Mouse (Mus musculus) stomach, embryonic 16.5 days (tissue): ENCODE results near the gene Adh7. TPM values are rescaled to one million over a fixed set of nuclear protein-coding genes. Genes with fewer than 3 reads are reported as not detected.

Source experiments
- ATAC-seq: fragments of 200-750 bp; cut with Nextera tagmentation; 2 replicates; pipeline ENCODE4 v1.8.0; 2017; ENCODE audit warnings: moderate number of reproducible peaks, moderate TSS enrichment; ENCODE audit not compliant: insufficient read depth, low FRiP score
- H3K27ac ChIP-seq: fragments of 300-500 bp; sonication (generic); 2 replicates; pipeline ENCODE4 v1.5.1; 2014; ENCODE audit warnings: low read length
- H3K27me3 ChIP-seq: fragments of 300-500 bp; sonication (generic); 2 replicates; pipeline ENCODE4 v1.6.1; 2014; ENCODE audit warnings: low read length, control low read depth, mixed read lengths; ENCODE audit not compliant: control insufficient read depth, insufficient read depth
- H3K36me3 ChIP-seq: fragments of 300-500 bp; sonication (generic); 2 replicates; pipeline ENCODE4 v1.6.1; 2014; ENCODE audit warnings: low read length; ENCODE audit not compliant: control insufficient read depth, insufficient read depth
- H3K4me1 ChIP-seq: fragments of 300-500 bp; sonication (generic); 2 replicates; pipeline ENCODE4 v1.6.1; 2014; ENCODE audit warnings: low read length, control low read depth, mixed read lengths; ENCODE audit not compliant: control insufficient read depth, insufficient read depth
- H3K4me2 ChIP-seq: fragments of 300-500 bp; sonication (generic); 2 replicates; pipeline ENCODE4 v1.6.1; 2014; ENCODE audit warnings: low read depth, low read length, mixed read lengths
- H3K4me3 ChIP-seq: fragments of 300-500 bp; sonication (generic); replicated peaks from 2 replicates; pipeline ENCODE4 v1.5.1; 2014; ENCODE audit warnings: mild to moderate bottlenecking, low read length
- H3K9ac ChIP-seq: fragments of 300-500 bp; sonication (generic); 2 replicates; pipeline ENCODE4 v1.6.1; 2014; ENCODE audit warnings: low read length
- H3K9me3 ChIP-seq: fragments of 300-500 bp; sonication (generic); replicated peaks from 2 replicates; pipeline ENCODE4 v1.6.1; 2016; ENCODE audit warnings: low read length, control low read depth; ENCODE audit not compliant: control insufficient read depth
- WGBS: fragments of 180-500 bp; shearing (Covaris S2); extraction: QIAGEN DNeasy Blood & Tissue Kit; methylation state at CpG from one replicate; pipeline ENCODE4 v1.1.7; 2014; 5-methylcytosine and 5-hydroxymethylcytosine counted together
- polyA plus RNA-seq: library from polyadenylated mRNA; unstranded; fragments of >200 nt; fragmentation: Nextera tagmentation; extraction: Ambion mirVana; gene quantifications from 2 replicates; pipeline ENCODE4 v1.2.1, GENCODE M21; 2015

The Adh7 gene
- polyA plus RNA-seq, 1 experiment from 2014 or later: 0.79 TPM

DNA sequence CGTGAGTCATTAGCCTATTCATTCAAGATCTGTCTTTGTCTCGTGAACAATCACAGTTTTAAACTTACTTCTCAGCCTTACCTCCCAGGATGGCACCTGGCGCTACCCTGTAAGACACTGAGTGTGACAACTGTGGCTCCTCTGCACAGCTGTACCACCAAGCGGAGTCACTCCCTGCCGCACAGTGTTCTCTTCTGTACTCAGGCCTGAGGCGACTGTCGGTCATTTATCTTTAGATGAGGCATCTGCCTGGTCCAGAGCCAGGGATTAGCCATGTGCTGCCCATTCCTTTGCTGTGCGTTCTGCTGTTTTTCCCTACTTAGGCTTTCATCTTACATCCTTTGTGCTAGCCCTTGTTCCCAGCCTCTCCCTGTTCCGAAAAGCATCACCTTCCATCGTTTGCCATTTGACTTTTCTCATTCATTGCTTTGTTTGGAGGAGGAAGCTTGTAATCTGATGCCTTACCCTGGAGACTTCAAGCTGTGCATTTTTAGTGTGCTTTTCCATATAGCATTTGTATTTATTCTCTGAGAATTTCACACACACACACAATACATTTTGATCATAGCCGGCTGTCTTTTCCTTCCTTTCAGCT is 2.1 kb upstream of the Adh7 start:
- H3K9me3 ChIP-seq: no peaks in the 10 kb centered on the region
- no peak overlapping the region for H3K4me3 ChIP-seq
- H3K4me2 ChIP-seq: no peak overlapping the region
- H3K9ac ChIP-seq: no peak overlapping the region
- ATAC-seq: 0 out of 2 replicates have a peak, but pooled peaks have one; percentile 44
- H3K36me3 ChIP-seq: no peaks in the 10 kb centered on the region
- 37% methylated on average over 11 of the region's 11 CpGs for WGBS
- peaks cover 6% of the 10 kb centered on the region; the same call in 1 of the 2 replicates for H3K4me1 ChIP-seq
- H3K27me3 ChIP-seq: no peaks in the 10 kb centered on the region
- H3K27ac ChIP-seq: no peak overlapping the region

DNA sequence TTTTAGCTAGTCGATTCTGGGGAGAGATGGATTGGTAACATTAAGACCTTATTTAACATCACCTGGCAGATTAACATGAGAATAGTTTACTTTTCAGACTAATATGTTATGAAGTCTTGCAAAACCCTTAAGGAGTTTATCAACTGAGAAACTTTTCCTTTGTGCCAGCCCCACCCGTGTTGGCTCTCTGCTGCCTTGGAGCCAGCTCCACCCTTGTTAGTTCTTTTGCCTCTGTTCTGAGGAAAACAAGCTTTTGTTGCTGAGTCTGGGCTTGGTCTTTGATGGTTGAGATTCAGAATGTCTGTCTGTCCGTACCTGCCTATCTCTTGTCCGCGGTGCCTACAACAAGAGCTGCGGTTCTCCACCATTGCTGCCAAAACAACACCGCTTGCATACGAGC is 1.5 kb upstream of the Adh7 start:
- Histone ChIP-seq H3K9me3 (no peaks in the 10 kb centered on the region), H3K4me1 (peaks cover 6% of the 10 kb centered on the region; the same call in 1 of the 2 replicates), H3K36me3 (no peaks in the 10 kb centered on the region), H3K4me2 (no peak overlapping the region), H3K27ac (peak overlapping the region; percentile 15; the same call in 1 of the 2 replicates), H3K9ac (no peak overlapping the region), H3K4me3 (no peak overlapping the region), H3K27me3 (no peaks in the 10 kb centered on the region)
- no peak; the same call in 1 of the 2 replicates for ATAC-seq
- WGBS: 56% methylated on average over 8 of the region's 8 CpGs

DNA sequence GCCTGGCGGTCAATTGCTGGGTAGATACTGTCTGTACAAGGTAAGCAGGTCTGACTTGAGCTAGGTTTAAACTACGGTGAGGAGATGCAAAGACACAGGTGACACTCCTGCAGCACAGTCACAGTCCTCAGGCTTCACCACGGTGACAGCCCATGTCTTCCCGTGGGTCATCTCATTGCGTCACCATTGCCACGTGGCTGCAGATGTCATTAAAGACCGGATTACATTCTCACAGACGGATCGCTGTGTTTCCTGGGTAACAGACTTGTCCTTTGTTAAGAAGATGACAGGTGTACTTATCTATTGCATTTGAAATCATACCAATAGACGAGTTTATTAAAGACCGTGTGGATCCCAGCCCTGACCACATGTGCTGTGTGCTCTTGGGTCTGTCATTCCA is 3.6 kb downstream of the Adh7 start:
- H3K4me3 ChIP-seq: no peak overlapping the region
- no peak for ATAC-seq
- H3K4me2 ChIP-seq: no peak overlapping the region
- H3K9me3 ChIP-seq: no peaks in the 10 kb centered on the region
- no peak overlapping the region for H3K27ac ChIP-seq
- H3K27me3 ChIP-seq: no peaks in the 10 kb centered on the region
- no peaks in the 10 kb centered on the region for H3K4me1 ChIP-seq
- 86% methylated on average over 11 of the region's 11 CpGs for WGBS
- H3K36me3 ChIP-seq: no peaks in the 10 kb centered on the region
- no peak overlapping the region for H3K9ac ChIP-seq

DNA sequence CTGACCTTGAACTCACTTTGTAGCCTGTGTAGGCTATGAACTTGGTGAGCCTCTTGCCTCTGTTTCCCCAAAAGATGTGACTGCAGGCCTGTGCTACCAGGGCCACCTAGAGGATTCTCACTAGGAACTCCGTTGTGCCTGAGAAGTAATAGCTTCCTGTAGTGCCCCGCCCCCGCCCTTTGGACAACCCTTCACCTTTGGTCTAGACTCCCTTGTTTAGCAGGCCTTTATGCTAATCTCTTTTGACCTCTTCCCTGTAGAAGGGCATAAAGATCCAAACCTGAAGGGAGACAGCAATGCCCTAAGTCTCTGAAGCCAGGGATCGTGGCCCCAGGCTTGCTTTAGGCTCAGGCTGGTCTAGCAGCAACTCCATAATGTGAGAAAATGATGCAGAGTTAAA is 5.0 kb downstream of the Adh7 start:
- no peaks in the 10 kb centered on the region for H3K4me1 ChIP-seq
- no peak overlapping the region for H3K4me3 ChIP-seq
- no peak overlapping the region for H3K27ac ChIP-seq
- no peak for ATAC-seq
- H3K4me2 ChIP-seq: no peak overlapping the region
- no peaks in the 10 kb centered on the region for H3K9me3 ChIP-seq
- 65% methylated on average over 4 of the region's 4 CpGs for WGBS
- no peaks in the 10 kb centered on the region for H3K27me3 ChIP-seq
- H3K36me3 ChIP-seq: no peaks in the 10 kb centered on the region
- no peak overlapping the region for H3K9ac ChIP-seq

DNA sequence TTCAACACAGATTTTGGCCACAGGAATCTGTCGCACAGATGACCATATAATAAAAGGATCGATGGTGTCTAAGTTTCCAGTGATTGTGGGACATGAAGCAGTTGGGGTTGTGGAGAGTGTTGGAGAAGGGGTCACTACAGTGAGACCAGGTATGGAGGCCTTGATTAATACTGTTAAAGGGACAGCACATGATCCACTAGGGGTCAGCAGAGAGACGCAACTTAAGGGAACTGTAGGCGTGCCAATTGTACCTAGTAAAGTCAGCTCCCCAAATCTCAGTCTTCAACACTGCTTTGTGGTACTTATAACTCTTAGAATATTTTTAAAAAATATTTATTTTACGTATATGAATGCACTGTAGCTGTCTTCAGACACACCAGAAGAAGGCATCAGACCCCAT is 5.4 kb downstream of the Adh7 start:
- no peaks in the 10 kb centered on the region for H3K4me1 ChIP-seq
- peak; percentile 65; the same call in 1 of the 2 replicates for ATAC-seq
- no peak overlapping the region for H3K9ac ChIP-seq
- no peaks in the 10 kb centered on the region for H3K27me3 ChIP-seq
- H3K4me2 ChIP-seq: no peak overlapping the region
- no peak overlapping the region for H3K4me3 ChIP-seq
- 51% methylated on average over 5 of the region's 5 CpGs for WGBS
- no peaks in the 10 kb centered on the region for H3K36me3 ChIP-seq
- no peak overlapping the region for H3K27ac ChIP-seq
- no peaks in the 10 kb centered on the region for H3K9me3 ChIP-seq

DNA sequence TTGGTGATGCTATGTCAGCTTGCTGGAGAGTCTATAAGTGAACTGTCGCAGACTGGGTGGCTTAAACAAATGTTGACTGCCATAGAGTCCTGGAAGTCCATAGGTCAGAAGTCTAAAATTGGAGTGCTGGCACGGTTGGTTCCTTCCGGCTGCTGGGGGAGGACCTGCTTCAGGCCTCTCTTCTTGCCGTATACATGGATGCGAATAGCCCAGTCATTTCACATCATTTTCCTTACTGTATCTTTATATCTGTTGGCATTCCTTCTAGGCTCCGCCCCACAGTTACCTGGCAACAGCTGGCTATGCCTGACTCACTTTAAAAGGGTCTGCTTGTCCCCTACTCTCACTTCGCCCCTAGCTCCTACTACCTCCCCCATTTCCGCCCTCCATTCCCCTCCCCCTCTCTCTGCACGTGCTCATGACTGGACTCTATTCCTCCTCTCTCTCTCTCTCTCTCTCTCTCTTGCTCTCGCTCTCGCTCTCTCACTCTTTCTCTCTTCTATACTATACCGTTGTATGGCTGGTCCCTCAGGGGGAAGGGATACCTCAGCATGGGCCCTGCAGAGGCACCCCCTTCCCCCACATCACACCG is 6.9 kb downstream of the Adh7 start:
- no peak overlapping the region for H3K9ac ChIP-seq
- no peaks in the 10 kb centered on the region for H3K4me1 ChIP-seq
- no peak overlapping the region for H3K4me3 ChIP-seq
- no peaks in the 10 kb centered on the region for H3K9me3 ChIP-seq
- no peaks in the 10 kb centered on the region for H3K27me3 ChIP-seq
- no peaks in the 10 kb centered on the region for H3K36me3 ChIP-seq
- H3K27ac ChIP-seq: no peak overlapping the region
- WGBS: 82% methylated on average over 13 of the region's 13 CpGs
- H3K4me2 ChIP-seq: no peak overlapping the region
- ATAC-seq: no peak

DNA sequence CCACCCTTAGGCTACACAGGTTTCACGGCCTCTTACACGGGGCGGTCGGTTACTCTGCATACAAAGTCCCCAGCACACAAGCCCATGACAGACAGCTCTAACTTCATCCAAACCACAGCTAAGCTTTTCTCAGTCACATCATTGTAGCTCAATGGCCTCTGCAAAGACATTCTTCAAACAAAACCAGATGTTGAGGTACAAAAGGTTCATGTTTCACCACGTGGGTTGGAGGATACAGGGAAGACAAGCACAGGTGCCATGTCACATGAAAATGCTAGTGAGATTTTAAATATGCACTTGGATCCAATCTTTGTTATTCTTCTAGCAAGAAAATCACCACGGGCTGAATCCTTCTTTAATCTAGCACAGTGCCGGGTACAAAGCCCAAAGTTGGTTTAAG is 7.8 kb downstream of the Adh7 start:
- ATAC-seq: no peak; the same call in 1 of the 2 replicates
- whole genome bisulfite sequencing: 63% methylated on average over 6 of the region's 7 CpGs
- H3K9me3 ChIP-seq: no peaks in the 10 kb centered on the region

DNA sequence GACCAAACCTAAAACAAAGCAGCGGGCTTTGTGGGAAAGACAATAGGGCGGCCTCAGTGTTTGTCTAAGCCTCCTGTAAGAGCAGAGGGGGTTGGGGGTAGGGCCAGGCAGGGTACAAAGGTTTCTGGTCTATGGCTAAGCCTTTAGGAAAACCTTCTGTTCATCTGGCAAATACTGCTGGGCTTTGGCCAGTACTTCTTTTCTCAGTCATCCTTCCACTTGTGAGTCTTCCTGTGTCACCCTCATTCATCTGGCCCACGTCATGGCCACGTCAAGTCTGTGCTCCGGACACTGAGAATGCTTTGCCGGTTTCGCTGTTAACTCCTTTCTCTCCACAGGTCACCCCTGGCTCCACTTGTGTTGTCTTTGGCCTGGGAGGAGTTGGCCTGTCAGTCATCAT is 8.3 kb downstream of the Adh7 start:
- no peaks in the 10 kb centered on the region for H3K36me3 ChIP-seq
- H3K9ac ChIP-seq: no peak overlapping the region
- H3K4me2 ChIP-seq: no peak overlapping the region
- 51% methylated on average over 7 of the region's 7 CpGs for WGBS
- peak overlapping the region; percentile 11; the same call in 1 of the 2 replicates for H3K27ac ChIP-seq
- H3K27me3 ChIP-seq: no peaks in the 10 kb centered on the region
- no peaks in the 10 kb centered on the region for H3K9me3 ChIP-seq
- no peak overlapping the region for H3K4me3 ChIP-seq
- no peaks in the 10 kb centered on the region for H3K4me1 ChIP-seq
- ATAC-seq: peak; percentile 57; the same call in 1 of the 2 replicates

More for the DNA sequence above, 7.8 kb downstream of the Adh7 start:
- Histone ChIP-seq H3K36me3 (no peaks in the 10 kb centered on the region), H3K4me3 (no peak overlapping the region), H3K9ac (no peak overlapping the region), H3K4me2 (no peak overlapping the region), H3K27me3 (no peaks in the 10 kb centered on the region), H3K4me1 (no peaks in the 10 kb centered on the region), H3K27ac (peak overlapping the region; percentile 0; the same call in 1 of the 2 replicates)

DNA sequence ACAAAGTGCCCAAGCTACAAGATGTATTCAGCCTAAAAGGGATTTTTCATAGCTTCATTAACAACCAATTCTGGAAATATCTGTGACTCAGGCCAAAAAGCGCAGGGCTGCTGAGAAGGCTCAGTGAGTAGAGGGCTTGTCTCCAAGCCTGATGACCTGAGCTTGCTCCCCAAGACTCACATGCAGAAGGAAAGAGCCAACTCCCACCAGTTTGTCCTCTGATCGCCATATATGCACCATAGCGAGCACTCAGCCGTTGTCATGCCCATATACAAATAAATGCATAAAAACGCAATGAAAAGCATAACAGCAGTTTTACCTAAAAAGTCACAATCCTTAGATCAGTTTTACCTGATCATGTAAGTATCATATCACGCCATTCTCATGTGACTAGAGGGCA is 8.9 kb downstream of the Adh7 start:
- WGBS: 95% methylated on average over 6 of the region's 6 CpGs

More for the DNA sequence above, 8.9 kb downstream of the Adh7 start:
- no peak overlapping the region for H3K4me3 ChIP-seq
- H3K4me1 ChIP-seq: no peaks in the 10 kb centered on the region
- H3K9ac ChIP-seq: no peak overlapping the region
- no peaks in the 10 kb centered on the region for H3K36me3 ChIP-seq
- no peaks in the 10 kb centered on the region for H3K27me3 ChIP-seq
- H3K9me3 ChIP-seq: no peaks in the 10 kb centered on the region
- H3K27ac ChIP-seq: no peak overlapping the region
- no peak overlapping the region for H3K4me2 ChIP-seq
- no peak for ATAC-seq
